ENCODE assay signal across 8 mouse cellular contexts in genomic region chr19:12796328-12796931, GRCm38 (mm10). TPM values are rescaled to one million over a fixed set of nuclear protein-coding genes. Genes with fewer than 3 reads are reported as not detected.
DNase-seq lines count a peak whose midpoint lies in the region; ATAC-seq and TF ChIP-seq lines count a peak whose summit lies in the region.
"Had no signal": no experiment of that assay in that cellular context is flagged by ENCODE, and none has a peak within 500 bp of the region (broad histone marks: within the 10 kb centered on the region; RNA-seq: fewer than 3 reads in every experiment).

No protein-coding gene starts in this region.

- no peaks in the 10 kb centered on the region for H3K9me3 ChIP-seq in E14TG2a.4 (ENCODE audit: low read length)
- no peaks in the 10 kb centered on the region for H3K9me3 ChIP-seq in hindbrain, embryonic 13.5 days
- H3K9me3 ChIP-seq in liver, embryonic 15.5 days (replicated peaks): no peaks in the 10 kb centered on the region

- H3K27me3 ChIP-seq in E14TG2a.4 (ENCODE audit: insufficient read depth, low read length): no peaks in the 10 kb centered on the region
- no peaks in the 10 kb centered on the region for H3K27me3 ChIP-seq in hindbrain, embryonic 13.5 days
- no peaks in the 10 kb centered on the region for H3K27me3 ChIP-seq in liver, embryonic 15.5 days

- H3K4me3 ChIP-seq in E14TG2a.4 (replicated peaks; ENCODE audit: low read length): peak overlapping the region; percentile 96
- H3K4me3 ChIP-seq in hindbrain, embryonic 13.5 days: peak overlapping the region; percentile 91
- peak overlapping the region; percentile 99 for H3K4me3 ChIP-seq in liver, embryonic 15.5 days (replicated peaks)

- H3K27ac ChIP-seq in hindbrain, embryonic 13.5 days: peak overlapping the region; percentile 88
- peak overlapping the region; percentile 98 for H3K27ac ChIP-seq in liver, embryonic 15.5 days (replicated peaks)

- peak; percentile 91 for DNase-seq in T-cell, adult 2 months (ENCODE audit: low spot score)
- peak; percentile 94 for DNase-seq in naive thymus-derived CD4-positive, alpha-beta T cell, adult 2 months (ENCODE audit: low read depth)
- peak; percentile 67 for DNase-seq in testis, postnatal 10 days (ENCODE audit: low spot score)

- no peak for TF ChIP-seq CTCF in E14TG2a.4 (conservative IDR thresholded peaks at IDR 0.05; ENCODE audit: low read length)

- H3K4me1 ChIP-seq in E14TG2a.4 (replicated peaks; ENCODE audit: low read depth, low read length): peaks cover 37% of the 10 kb centered on the region
- peaks cover 10% of the 10 kb centered on the region for H3K4me1 ChIP-seq in hindbrain, embryonic 13.5 days (replicated peaks)
- H3K4me1 ChIP-seq in liver, embryonic 15.5 days (replicated peaks): peaks cover 20% of the 10 kb centered on the region

- peak; percentile 70 for ATAC-seq in erythroid progenitor cell, adult 5-6 weeks (replicated peaks; ENCODE audit: low FRiP score, poor library complexity, severe bottlenecking)
- peak; percentile 17 for ATAC-seq in hindbrain, embryonic 13.5 days (ENCODE audit: low FRiP score)
- ATAC-seq in liver, embryonic 15.5 days (ENCODE audit: insufficient read depth): peak; percentile 48

- H3K36me3 ChIP-seq in E14TG2a.4 (ENCODE audit: insufficient read depth, low read length): peaks cover 8% of the 10 kb centered on the region; the same call in 1 of the 2 replicates
- H3K36me3 ChIP-seq in hindbrain, embryonic 13.5 days: no peaks in the 10 kb centered on the region
- H3K36me3 ChIP-seq in liver, embryonic 15.5 days (replicated peaks): no peaks in the 10 kb centered on the region

- H3K4me2 ChIP-seq in hindbrain, embryonic 13.5 days: peak overlapping the region; percentile 78
- H3K4me2 ChIP-seq in liver, embryonic 15.5 days: peak overlapping the region; percentile 92

- under 1% methylated on average over 29 of the region's 29 CpGs for WGBS in hindbrain, embryonic 13.5 days
- under 1% methylated on average over 29 of the region's 29 CpGs for WGBS in liver, embryonic 15.5 days (ENCODE audit: insufficient replicate concordance)

- H3K9ac ChIP-seq in hindbrain, embryonic 13.5 days: peak overlapping the region; percentile 72
- peak overlapping the region; percentile 97 for H3K9ac ChIP-seq in liver, embryonic 15.5 days

RNA-seq across cellular contexts. Expression of gene Lpxn, which starts 0.4 kb away (rescaled TPM):
- 0.84 and 2.9 TPM in 2 replicates for total RNA-seq in erythroid progenitor cell, adult 5-6 weeks (2015; ENCODE audit: low replicate concordance)
- 1.3 and 3.2 TPM in 2 replicates for total RNA-seq in erythroid progenitor cell, adult 5-6 weeks (2017; ENCODE audit: low replicate concordance)
- 1.5 and 1.6 TPM in 2 replicates for polyA plus RNA-seq in hindbrain, embryonic 13.5 days (2015; fragmentation: Nextera tagmentation; extraction: Ambion mirVana)
- 2.1 and 2.4 TPM in 2 replicates for polyA plus RNA-seq in liver, embryonic 15.5 days (2015; fragmentation: Nextera tagmentation; extraction: Ambion mirVana)

RNA-seq across cellular contexts. Expression of gene Zfp91, which starts 0.5 kb away (rescaled TPM):
- 101 and 140 TPM in 2 replicates for total RNA-seq in erythroid progenitor cell, adult 5-6 weeks (2015; ENCODE audit: low replicate concordance)
- 140 and 154 TPM in 2 replicates for total RNA-seq in erythroid progenitor cell, adult 5-6 weeks (2017; ENCODE audit: low replicate concordance)
- polyA plus RNA-seq in hindbrain, embryonic 13.5 days (2015; fragmentation: Nextera tagmentation; extraction: Ambion mirVana): 14.7 and 15.8 TPM in 2 replicates
- 7.2 and 7.3 TPM in 2 replicates for polyA plus RNA-seq in liver, embryonic 15.5 days (2015; fragmentation: Nextera tagmentation; extraction: Ambion mirVana)

RNA-seq across cellular contexts. Expression of gene Cntf, which starts 31.0 kb away (rescaled TPM):
- 6.7 and 20.2 TPM in 2 replicates for total RNA-seq in erythroid progenitor cell, adult 5-6 weeks (2015; ENCODE audit: low replicate concordance)
- total RNA-seq in erythroid progenitor cell, adult 5-6 weeks (2017; ENCODE audit: low replicate concordance): 3.6 and 5.0 TPM in 2 replicates
- 1.2 and 1.6 TPM in 2 replicates for polyA plus RNA-seq in hindbrain, embryonic 13.5 days (2015; fragmentation: Nextera tagmentation; extraction: Ambion mirVana)
- 0.43 and 0.53 TPM in 2 replicates for polyA plus RNA-seq in liver, embryonic 15.5 days (2015; fragmentation: Nextera tagmentation; extraction: Ambion mirVana)

RNA-seq across cellular contexts. Expression of gene Gm5244, which starts 50.1 kb away (rescaled TPM):
- total RNA-seq in erythroid progenitor cell, adult 5-6 weeks (2015; ENCODE audit: low replicate concordance): not detected in 2 replicates
- not detected in 2 replicates for total RNA-seq in erythroid progenitor cell, adult 5-6 weeks (2017; ENCODE audit: low replicate concordance)
- polyA plus RNA-seq in hindbrain, embryonic 13.5 days (2015; fragmentation: Nextera tagmentation; extraction: Ambion mirVana): not detected in 2 replicates
- not detected in 2 replicates for polyA plus RNA-seq in liver, embryonic 15.5 days (2015; fragmentation: Nextera tagmentation; extraction: Ambion mirVana)
- total RNA-seq: layer of hippocampus, postnatal 25 days had no signal

Comparison
In these comparisons a context has a peak if more than half of its experiments do, and no peak if none do; other contexts are left out.
1. Peak in every context shown above with its lines: DNase-seq, ATAC-seq, H3K4me3 ChIP-seq and H3K27ac ChIP-seq.
2. ATAC-seq: peak in every context shown above with its lines; median percentile 70 in erythroid progenitor cell, adult 5-6 weeks; 48 in liver, embryonic 15.5 days; 17 in hindbrain, embryonic 13.5 days.